Mouse (Mus musculus): ENCODE measurements at regions not wholly inside any gene's neighbourhood (a gene's known extent, or its start where the extent isn't known, plus 50 kb on each side); places are given as distances from the start of the nearest gene placed in this dataset.

GRCm38 (mm10) chr10:44609187-44609586 is 80.9 kb upstream of the Prdm1 start:
- H3K9ac ChIP-seq: no peak overlapping the region
- H3K27ac ChIP-seq: no peak overlapping the region
- H3K36me3 ChIP-seq: no peaks in the 10 kb centered on the region
- H3K4me2 ChIP-seq (replicated peaks): no peak overlapping the region
- ATAC-seq: no peak
- no peaks in the 10 kb centered on the region for H3K9me3 ChIP-seq
- H3K4me1 ChIP-seq (replicated peaks): no peaks in the 10 kb centered on the region
- H3K4me3 ChIP-seq (replicated peaks): no peak overlapping the region
- 77% methylated on average over 6 of the region's 6 CpGs for WGBS
- no peaks in the 10 kb centered on the region for H3K27me3 ChIP-seq (replicated peaks)

DNA sequence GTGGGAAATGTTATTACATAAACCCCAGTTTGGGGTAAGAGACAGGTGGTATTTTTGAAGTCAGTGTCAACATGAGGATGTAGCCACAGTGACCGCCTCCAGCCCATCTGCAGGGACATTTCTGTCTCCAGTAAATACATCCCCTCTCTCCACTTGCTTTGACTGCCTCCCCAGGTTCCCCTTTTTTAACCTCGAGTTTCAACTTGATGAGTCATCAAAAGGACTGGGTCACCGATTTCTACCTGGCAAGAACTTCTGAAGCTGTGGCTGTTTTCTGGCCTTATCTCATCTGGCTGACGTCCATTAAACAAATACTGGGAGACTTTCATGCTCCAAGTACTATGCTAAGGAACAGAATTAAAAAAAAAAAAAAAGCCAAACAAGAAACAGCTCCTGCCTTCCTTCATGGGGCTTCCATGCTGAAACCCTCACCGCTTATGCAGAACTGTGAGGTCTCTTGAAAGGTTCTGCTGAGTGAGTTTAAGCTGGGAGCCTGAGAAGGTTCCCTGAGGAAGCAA is 79.1 kb upstream of the Prdm1 start:
- Histone ChIP-seq H3K36me3 (no peaks in the 10 kb centered on the region), H3K4me2 (replicated peaks) (no peak overlapping the region), H3K4me3 (replicated peaks) (no peak overlapping the region), H3K4me1 (replicated peaks) (no peaks in the 10 kb centered on the region), H3K9me3 (no peaks in the 10 kb centered on the region), H3K9ac (no peak overlapping the region), H3K27ac (no peak overlapping the region), H3K27me3 (replicated peaks) (no peaks in the 10 kb centered on the region)
- 57% methylated on average over 5 of the region's 5 CpGs for WGBS
- ATAC-seq: no peak

DNA sequence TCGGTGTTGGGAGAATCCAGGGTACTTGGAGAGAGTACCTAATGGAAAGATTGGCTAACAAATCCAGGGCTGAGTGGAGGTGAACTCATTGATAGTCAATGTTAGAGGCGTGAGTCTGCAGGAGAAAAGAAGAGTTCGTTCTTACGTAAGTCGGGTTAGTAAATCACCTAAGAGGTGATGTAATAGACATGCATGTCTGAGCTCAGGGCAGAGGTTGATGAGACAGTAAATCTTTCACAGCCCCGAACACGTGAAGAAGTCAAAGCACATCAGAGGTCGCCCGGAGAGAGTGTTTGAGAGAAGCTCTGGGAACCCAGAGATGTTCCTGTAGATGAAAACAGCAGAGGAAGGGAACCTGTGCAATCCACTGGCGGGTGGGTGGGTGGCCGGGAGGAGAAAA is 76.2 kb upstream of the Prdm1 start:
- ATAC-seq: no peak
- no peak overlapping the region for H3K4me3 ChIP-seq (replicated peaks)
- H3K4me1 ChIP-seq (replicated peaks): no peaks in the 10 kb centered on the region
- no peak overlapping the region for H3K27ac ChIP-seq
- H3K9ac ChIP-seq: no peak overlapping the region
- H3K27me3 ChIP-seq (replicated peaks): no peaks in the 10 kb centered on the region
- 81% methylated on average over 11 of the region's 11 CpGs for WGBS
- H3K4me2 ChIP-seq (replicated peaks): no peak overlapping the region
- H3K36me3 ChIP-seq: no peaks in the 10 kb centered on the region
- no peaks in the 10 kb centered on the region for H3K9me3 ChIP-seq

- Histone ChIP-seq H3K9me3 (no peaks in the 10 kb centered on the region), H3K27ac (no peak overlapping the region), H3K27me3 (replicated peaks) (no peaks in the 10 kb centered on the region), H3K9ac (no peak overlapping the region), H3K4me3 (replicated peaks) (no peak overlapping the region), H3K4me2 (replicated peaks) (no peak overlapping the region), H3K36me3 (no peaks in the 10 kb centered on the region), H3K4me1 (replicated peaks) (no peaks in the 10 kb centered on the region)
- no peak for ATAC-seq
- 80% methylated on average over 5 of the region's 5 CpGs for WGBS
These were observed 75.2 kb upstream of the Prdm1 start for GRCm38 (mm10) chr10:44603461-44603860.

- no peak overlapping the region for H3K9ac ChIP-seq
- no peak overlapping the region for H3K4me2 ChIP-seq (replicated peaks)
- WGBS: 74% methylated on average over 10 of the region's 10 CpGs
- no peak for ATAC-seq
- H3K4me1 ChIP-seq (replicated peaks): no peaks in the 10 kb centered on the region
- no peaks in the 10 kb centered on the region for H3K36me3 ChIP-seq
- H3K9me3 ChIP-seq: no peaks in the 10 kb centered on the region
- no peaks in the 10 kb centered on the region for H3K27me3 ChIP-seq (replicated peaks)
- H3K4me3 ChIP-seq (replicated peaks): no peak overlapping the region
- no peak overlapping the region for H3K27ac ChIP-seq
These were observed 73.2 kb upstream of the Prdm1 start for GRCm38 (mm10) chr10:44601550-44601949.

- no peak overlapping the region for H3K4me2 ChIP-seq (replicated peaks)
- no peak for ATAC-seq
- H3K9ac ChIP-seq: no peak overlapping the region
- no peaks in the 10 kb centered on the region for H3K27me3 ChIP-seq (replicated peaks)
- H3K27ac ChIP-seq: no peak overlapping the region
- no peaks in the 10 kb centered on the region for H3K4me1 ChIP-seq (replicated peaks)
- H3K36me3 ChIP-seq: no peaks in the 10 kb centered on the region
- 38% methylated on average over 4 of the region's 4 CpGs for WGBS
- no peak overlapping the region for H3K4me3 ChIP-seq (replicated peaks)
- no peaks in the 10 kb centered on the region for H3K9me3 ChIP-seq
These were observed 71.6 kb upstream of the Prdm1 start for GRCm38 (mm10) chr10:44599964-44600334.

GRCm38 (mm10) chr10:44599331-44599963 is 71.1 kb upstream of the Prdm1 start:
- Histone ChIP-seq H3K27me3 (replicated peaks) (no peaks in the 10 kb centered on the region), H3K9me3 (no peaks in the 10 kb centered on the region), H3K4me2 (replicated peaks) (no peak overlapping the region), H3K27ac (no peak overlapping the region), H3K36me3 (no peaks in the 10 kb centered on the region), H3K4me3 (replicated peaks) (no peak overlapping the region), H3K9ac (no peak overlapping the region), H3K4me1 (replicated peaks) (no peaks in the 10 kb centered on the region)
- 73% methylated on average over 10 of the region's 10 CpGs for WGBS
- ATAC-seq: no peak

GRCm38 (mm10) chr10:44598615-44599014 is 70.3 kb upstream of the Prdm1 start:
- ATAC-seq: no peak
- no peaks in the 10 kb centered on the region for H3K36me3 ChIP-seq
- no peaks in the 10 kb centered on the region for H3K27me3 ChIP-seq (replicated peaks)
- WGBS: 93% methylated on average over 3 of the region's 3 CpGs
- no peak overlapping the region for H3K4me3 ChIP-seq (replicated peaks)
- no peak overlapping the region for H3K9ac ChIP-seq
- H3K4me2 ChIP-seq (replicated peaks): no peak overlapping the region
- H3K27ac ChIP-seq: no peak overlapping the region
- no peaks in the 10 kb centered on the region for H3K9me3 ChIP-seq
- no peaks in the 10 kb centered on the region for H3K4me1 ChIP-seq (replicated peaks)

GRCm38 (mm10) chr10:44595932-44596331 is 67.6 kb upstream of the Prdm1 start:
- no peak overlapping the region for H3K4me3 ChIP-seq (replicated peaks)
- no peaks in the 10 kb centered on the region for H3K9me3 ChIP-seq
- no peak overlapping the region for H3K27ac ChIP-seq
- ATAC-seq: no peak
- no peak overlapping the region for H3K4me2 ChIP-seq (replicated peaks)
- 58% methylated on average over 2 of the region's 2 CpGs for WGBS
- H3K9ac ChIP-seq: no peak overlapping the region
- no peaks in the 10 kb centered on the region for H3K4me1 ChIP-seq (replicated peaks)
- H3K36me3 ChIP-seq: no peaks in the 10 kb centered on the region
- H3K27me3 ChIP-seq (replicated peaks): no peaks in the 10 kb centered on the region

- Histone ChIP-seq H3K27ac (no peak overlapping the region), H3K4me1 (replicated peaks) (0 out of 2 replicates have a peak, but pooled peaks cover 3% of the 10 kb centered on the region), H3K9me3 (no peaks in the 10 kb centered on the region), H3K27me3 (replicated peaks) (no peaks in the 10 kb centered on the region), H3K4me2 (replicated peaks) (no peak overlapping the region), H3K9ac (no peak overlapping the region), H3K36me3 (no peaks in the 10 kb centered on the region), H3K4me3 (replicated peaks) (no peak overlapping the region)
- ATAC-seq: no peak
- 69% methylated on average over 6 of the region's 6 CpGs for WGBS
These were observed 61.5 kb upstream of the Prdm1 start for GRCm38 (mm10) chr10:44589842-44590241.

GRCm38 (mm10) chr10:44589352-44589751 is 61.1 kb upstream of the Prdm1 start:
- 0 out of 2 replicates have a peak, but pooled peaks cover 3% of the 10 kb centered on the region for H3K4me1 ChIP-seq (replicated peaks)
- H3K4me2 ChIP-seq (replicated peaks): no peak overlapping the region
- no peaks in the 10 kb centered on the region for H3K36me3 ChIP-seq
- H3K9me3 ChIP-seq: no peaks in the 10 kb centered on the region
- no peak overlapping the region for H3K4me3 ChIP-seq (replicated peaks)
- ATAC-seq: no peak
- H3K27ac ChIP-seq: no peak overlapping the region
- H3K27me3 ChIP-seq (replicated peaks): no peaks in the 10 kb centered on the region
- H3K9ac ChIP-seq: no peak overlapping the region

GRCm38 (mm10) chr10:44582736-44583135 is 54.4 kb upstream of the Prdm1 start:
- Histone ChIP-seq H3K27ac (no peak overlapping the region), H3K27me3 (replicated peaks) (no peaks in the 10 kb centered on the region), H3K36me3 (no peaks in the 10 kb centered on the region), H3K4me1 (replicated peaks) (no peaks in the 10 kb centered on the region), H3K4me2 (replicated peaks) (no peak overlapping the region), H3K9me3 (no peaks in the 10 kb centered on the region), H3K9ac (no peak overlapping the region), H3K4me3 (replicated peaks) (no peak overlapping the region)
- no peak for ATAC-seq
- WGBS: 61% methylated on average over 2 of the region's 2 CpGs
